8 mouse cellular contexts compared by ENCODE assay signal in genomic region chr19:32102976-32103300, GRCm38 (mm10). TPM values are rescaled to one million over a fixed set of nuclear protein-coding genes. Genes with fewer than 3 reads are reported as not detected.
DNase-seq lines count a peak whose midpoint lies in the region; ATAC-seq and TF ChIP-seq lines count a peak whose summit lies in the region.

No protein-coding gene starts in this region.

- no peak for DNase-seq in gastrocnemius, adult 2 months
- no peak for DNase-seq in gastrocnemius, postnatal 36 days
- DNase-seq in stomach, postnatal 0 days (ENCODE audit: low spot score) = no peak
- no peak for DNase-seq in limb, embryonic 10.5 days (ENCODE audit: low spot score)
- no peak for DNase-seq in urinary bladder, postnatal 36 days (ENCODE audit: low spot score in 2 of 2)
- DNase-seq in adrenal gland, postnatal 25 days = no peak
- DNase-seq in urinary bladder, postnatal 10 days (ENCODE audit: low spot score) = no peak

- no peaks in the 10 kb centered on the region for H3K36me3 ChIP-seq in stomach, embryonic 14.5 days (ENCODE audit: control insufficient read depth, insufficient read depth, low read length)
- H3K36me3 ChIP-seq in stomach, postnatal 0 days (ENCODE audit: control insufficient read depth, insufficient read depth, low read length) = no peaks in the 10 kb centered on the region
- no peaks in the 10 kb centered on the region for H3K36me3 ChIP-seq in limb, embryonic 10.5 days

- intact Hi-C loops in gastrocnemius, adult 2 months (cut with DNase I) = loop anchor here (5.0 kb wide), 1 partner anchor 131 kb away; no protein-coding TSS in a partner anchor
- intact Hi-C loops in gastrocnemius, postnatal 36 days (cut with DNase I) = loop anchor here (10.0 kb wide), 1 partner anchor 128 kb away; no protein-coding TSS in a partner anchor

- H3K4me2 ChIP-seq in stomach, embryonic 14.5 days (replicated peaks; ENCODE audit: low read depth, low read length) = 0 out of 2 replicates have a peak overlapping the region, but pooled peaks have one; percentile 20
- H3K4me2 ChIP-seq in stomach, postnatal 0 days (replicated peaks; ENCODE audit: low read depth) = no peak overlapping the region

- peak overlapping the region; percentile 11 for H3K4me3 ChIP-seq in gastrocnemius, adult 2 months
- no peak overlapping the region; the same call in 1 of the 2 replicates for H3K4me3 ChIP-seq in stomach, embryonic 14.5 days (ENCODE audit: low read depth, low read length)
- H3K4me3 ChIP-seq in stomach, postnatal 0 days (ENCODE audit: low read depth, low read length) = no peak overlapping the region
- peak overlapping the region; percentile 23 for H3K4me3 ChIP-seq in limb, embryonic 10.5 days

- no peak for TF ChIP-seq CTCF in gastrocnemius, adult 2 months (IDR thresholded peaks at IDR 0.05)
- TF ChIP-seq CTCF in stomach, postnatal 0 days (IDR thresholded peaks at IDR 0.05; ENCODE audit: low read depth) = no peak

- H3K4me1 ChIP-seq in stomach, embryonic 14.5 days (ENCODE audit: control insufficient read depth, insufficient read depth, low read length) = 0 out of 2 replicates have a peak, but pooled peaks cover 2% of the 10 kb centered on the region
- 0 out of 2 replicates have a peak, but pooled peaks cover 3% of the 10 kb centered on the region for H3K4me1 ChIP-seq in stomach, postnatal 0 days (replicated peaks; ENCODE audit: control insufficient read depth, insufficient read depth)
- peaks cover 13% of the 10 kb centered on the region; the same call in 1 of the 2 replicates for H3K4me1 ChIP-seq in limb, embryonic 10.5 days

- H3K9me3 ChIP-seq in stomach, embryonic 14.5 days (ENCODE audit: control insufficient read depth, low read depth, low read length) = no peaks in the 10 kb centered on the region
- H3K9me3 ChIP-seq in stomach, postnatal 0 days (ENCODE audit: control insufficient read depth, low read length) = no peaks in the 10 kb centered on the region
- no peaks in the 10 kb centered on the region; the same call in 1 of the 2 replicates for H3K9me3 ChIP-seq in limb, embryonic 10.5 days (replicated peaks)

- no peaks in the 10 kb centered on the region for H3K27me3 ChIP-seq in stomach, embryonic 14.5 days (ENCODE audit: control insufficient read depth, insufficient read depth, low read length)
- no peaks in the 10 kb centered on the region for H3K27me3 ChIP-seq in stomach, postnatal 0 days (ENCODE audit: control insufficient read depth, insufficient read depth, low read length)
- H3K27me3 ChIP-seq in limb, embryonic 10.5 days (ENCODE audit: low read depth, poor library complexity, severe bottlenecking) = 0 out of 2 replicates have a peak, but pooled peaks cover 3% of the 10 kb centered on the region

- no peak overlapping the region for H3K9ac ChIP-seq in stomach, embryonic 14.5 days (replicated peaks; ENCODE audit: low read depth, low read length)
- H3K9ac ChIP-seq in stomach, postnatal 0 days (ENCODE audit: low read length) = no peak overlapping the region

- 13% methylated on average over 9 of the region's 9 CpGs for whole genome bisulfite sequencing in stomach, embryonic 14.5 days
- WGBS in stomach, postnatal 0 days = 31% methylated on average over 9 of the region's 9 CpGs
- 17% methylated on average over 9 of the region's 9 CpGs for WGBS in limb, embryonic 10.5 days

- ATAC-seq in stomach, embryonic 14.5 days (ENCODE audit: insufficient number of reproducible peaks, insufficient read depth, low FRiP score, low read depth) = no peak
- ATAC-seq in stomach, postnatal 0 days (ENCODE audit: low FRiP score, low TSS enrichment) = no peak

- no peak for TF ChIP-seq EP300 in stomach, postnatal 0 days (optimal IDR thresholded peaks at IDR 0.05)

- H3K27ac ChIP-seq in gastrocnemius, adult 2 months = no peak overlapping the region
- no peak overlapping the region for H3K27ac ChIP-seq in stomach, embryonic 14.5 days (ENCODE audit: low read length)
- H3K27ac ChIP-seq in stomach, postnatal 0 days (replicated peaks) = no peak overlapping the region
- H3K27ac ChIP-seq in limb, embryonic 10.5 days = no peak overlapping the region

RNA-seq across cellular contexts. Expression of gene Asah2, which starts 5.1 kb away (rescaled TPM):
- total RNA-seq in gastrocnemius, adult 2 months (2021) = 1 to 10 TPM; 4.3 to 5.4 TPM
- 1 to 10 TPM; 5.4 to 7.0 TPM for total RNA-seq in gastrocnemius, postnatal 36 days (2021)
- 1.7 and 2.2 TPM in 2 replicates for polyA plus RNA-seq in stomach, embryonic 14.5 days (2014; fragmentation: Nextera tagmentation; extraction: Ambion mirVana)
- polyA plus RNA-seq in stomach, postnatal 0 days (2015; fragmentation: Nextera tagmentation; extraction: Ambion mirVana) = 4.4 and 5.5 TPM in 2 replicates
- polyA plus RNA-seq in limb, embryonic 10.5 days (2016; fragmentation: Nextera tagmentation; extraction: Ambion mirVana) = 0.56 and 0.73 TPM in 2 replicates
- 16.8 and 27.4 TPM in 2 replicates for total RNA-seq in adrenal gland, postnatal 25 days (2021)

Comparison
In these comparisons a context has a peak if more than half of its experiments do, and no peak if none do; other contexts are left out.
1. H3K4me3 ChIP-seq: peak in gastrocnemius, adult 2 months (single experiment) and limb, embryonic 10.5 days (single experiment); none in stomach, embryonic 14.5 days (single experiment) and stomach, postnatal 0 days (single experiment).